Comparison of ENCODE assay signal across 23 mouse cellular contexts in genomic region chr10:116268343-116268742, GRCm38 (mm10). TPM values are rescaled to one million over a fixed set of nuclear protein-coding genes. Genes with fewer than 3 reads are reported as not detected.
DNase-seq lines count a peak whose midpoint lies in the region; ATAC-seq and TF ChIP-seq lines count a peak whose summit lies in the region.
"Had no signal": no experiment of that assay in that cellular context is flagged by ENCODE, and none has a peak within 500 bp of the region (broad histone marks: within the 10 kb centered on the region; RNA-seq: fewer than 3 reads in every experiment).

No protein-coding gene starts in this region.

- no peak overlapping the region for H3K9ac ChIP-seq in heart, postnatal 0 days (replicated peaks; ENCODE audit: low read depth, low read length)
- H3K9ac ChIP-seq: intestine, embryonic 15.5 days; midbrain, embryonic 12.5 days had no signal

- H3K9me3 ChIP-seq in heart, postnatal 0 days (replicated peaks; ENCODE audit: control insufficient read depth, low read length): no peaks in the 10 kb centered on the region
- H3K9me3 ChIP-seq: hindbrain, embryonic 10.5 days; intestine, embryonic 15.5 days; midbrain, embryonic 12.5 days had no signal

- WGBS in heart, postnatal 0 days: 39% methylated on average over 4 of the region's 4 CpGs

- no peak for TF ChIP-seq POLR2A in testis, adult 2 months (IDR thresholded peaks at IDR 0.05; ENCODE audit: control insufficient read depth, low read depth, low read length)

- H3K4me2 ChIP-seq in heart, postnatal 0 days (ENCODE audit: low read depth, low read length): no peak overlapping the region
- H3K4me2 ChIP-seq: midbrain, embryonic 12.5 days had no signal

- peak overlapping the region; percentile 83; the same call in 1 of the 2 replicates for H3K27ac ChIP-seq in heart, postnatal 0 days (ENCODE audit: low read depth)
- no peak overlapping the region for H3K27ac ChIP-seq in testis, adult 2 months (ENCODE audit: control insufficient read depth, insufficient read depth, low read depth, low read length)
- H3K27ac ChIP-seq: hindbrain, embryonic 10.5 days; intestine, embryonic 15.5 days; midbrain, embryonic 12.5 days had no signal

- ATAC-seq in heart, postnatal 0 days (ENCODE audit: insufficient read depth, low read depth): no peak
- ATAC-seq: forebrain, embryonic 14.5 days; hindbrain, embryonic 16.5 days; lung, postnatal 0 days had no signal

- intact Hi-C loops in heart, postnatal 25 days (cut with DNase I): no loop called here

- no peak for TF ChIP-seq CTCF in heart, postnatal 0 days (IDR thresholded peaks at IDR 0.05; ENCODE audit: low read depth)
- no peak for TF ChIP-seq CTCF in testis, adult 2 months (IDR thresholded peaks at IDR 0.05; ENCODE audit: control insufficient read depth, insufficient read depth, insufficient replicate concordance, low read depth, low read length)

- no peak for DNase-seq in heart, postnatal 0 days (ENCODE audit: low spot score)
- DNase-seq in heart, postnatal 25 days (ENCODE audit: low spot score): no peak
- no peak for DNase-seq in testis, postnatal 14 days (ENCODE audit: low spot score)
- DNase-seq in Muller cell, postnatal 12 days (ENCODE audit: inconsistent ontology term): peak; percentile 32
- no peak for DNase-seq in layer of hippocampus, postnatal 25 days (ENCODE audit: extremely low spot score in 1 of 2, low spot score in 1 of 2)
- DNase-seq in retina, embryonic 14.5 days (ENCODE audit: low spot score): no peak
- DNase-seq: adrenal gland, postnatal 14 days; cerebellum, adult 8-10 months; cerebellum, postnatal 36 days; layer of hippocampus, postnatal 36 days; retina, postnatal 1 day; thymus, adult 18-20 months; thymus, postnatal 4 days had no signal

- TF ChIP-seq EP300 in heart, postnatal 0 days (IDR thresholded peaks at IDR 0.05; ENCODE audit: low read depth): no peak

- H3K4me3 ChIP-seq in heart, postnatal 0 days (ENCODE audit: low read depth, low read length): no peak overlapping the region
- peak overlapping the region; percentile 5; the same call in 1 of the 2 replicates for H3K4me3 ChIP-seq in testis, adult 2 months (ENCODE audit: control insufficient read depth, low read depth, low read length)
- H3K4me3 ChIP-seq: hindbrain, embryonic 10.5 days; intestine, embryonic 15.5 days; layer of hippocampus, adult 2 months; midbrain, embryonic 12.5 days had no signal

- H3K36me3 ChIP-seq in heart, postnatal 0 days (replicated peaks; ENCODE audit: control insufficient read depth, insufficient read depth, low read length): no peaks in the 10 kb centered on the region
- H3K36me3 ChIP-seq in testis, adult 2 months (ENCODE audit: control insufficient read depth, insufficient read depth, low read length): no peaks in the 10 kb centered on the region
- H3K36me3 ChIP-seq: hindbrain, embryonic 10.5 days; intestine, embryonic 15.5 days; midbrain, embryonic 12.5 days had no signal

- H3K4me1 ChIP-seq in heart, postnatal 0 days (ENCODE audit: control insufficient read depth, insufficient read depth): peaks cover 14% of the 10 kb centered on the region; the same call in 1 of the 2 replicates
- no peaks in the 10 kb centered on the region; the same call in none of the 2 replicates for H3K4me1 ChIP-seq in testis, adult 2 months (ENCODE audit: control insufficient read depth, insufficient read depth, low read length)

- no peaks in the 10 kb centered on the region for H3K27me3 ChIP-seq in heart, postnatal 0 days (ENCODE audit: control insufficient read depth, insufficient read depth, low read length)
- no peaks in the 10 kb centered on the region for H3K27me3 ChIP-seq in testis, adult 2 months (ENCODE audit: control insufficient read depth, insufficient read depth, low read length)
- H3K27me3 ChIP-seq: intestine, embryonic 15.5 days; midbrain, embryonic 12.5 days had no signal

RNA-seq across cellular contexts. Expression of gene Ptprb, which starts 7.0 kb away (rescaled TPM):
- total RNA-seq in heart, postnatal 0 days (2014; rRNA removed; ENCODE audit: low replicate concordance): 22.3 and 24.5 TPM in 2 replicates
- polyA plus RNA-seq in heart, postnatal 0 days (2015; fragmentation: Nextera tagmentation; extraction: Ambion mirVana): 6.2 and 6.9 TPM in 2 replicates
- total RNA-seq in heart, postnatal 25 days (2021): 10 to 100 TPM; 64.6 to 77.4 TPM
- polyA plus RNA-seq in testis, adult 2 months (2012; rRNA removed): 0.91 and 1.0 TPM in 2 replicates
- total RNA-seq in layer of hippocampus, postnatal 25 days (2021): 10 to 100 TPM; 15.5 to 19.9 TPM
- total RNA-seq: granulocyte monocyte progenitor cell, adult 5-6 weeks; monocyte, adult 5-6 weeks had no signal
